Mouse (Mus musculus) layer of hippocampus, adult 11-12 months (tissue): ENCODE data around the gene Sumo3.

Source experiments
- DNase-seq: peaks from one replicate; pipeline ENCODE4 v3.0.0; 2022; ENCODE audit warnings: low spot score

Sumo3 gene

GRCm38 (mm10) chr10:77626036-77626435 is 20.1 kb downstream of the Sumo3 start:
- no peak for DNase-seq

- no peak for DNase-seq
Observed at GRCm38 (mm10) chr10:77626591-77626990, 20.7 kb downstream of the Sumo3 start.

GRCm38 (mm10) chr10:77627497-77627896 is 21.6 kb downstream of the Sumo3 start:
- peak; percentile 90 for DNase-seq

GRCm38 (mm10) chr10:77629163-77629562 is 23.3 kb downstream of the Sumo3 start:
- DNase-seq = no peak

GRCm38 (mm10) chr10:77629970-77630369 is 24.1 kb downstream of the Sumo3 start:
- DNase-seq = no peak

- DNase-seq = no peak
Observed at GRCm38 (mm10) chr10:77634016-77634415, 28.1 kb downstream of the Sumo3 start.

- DNase-seq = no peak
Observed at GRCm38 (mm10) chr10:77634452-77635231, 28.7 kb downstream of the Sumo3 start.

GRCm38 (mm10) chr10:77636234-77636922 is 30.5 kb downstream of the Sumo3 start:
- no peak for DNase-seq

- DNase-seq = no peak
Observed at GRCm38 (mm10) chr10:77638956-77639355, 33.1 kb downstream of the Sumo3 start.

GRCm38 (mm10) chr10:77643160-77643559 is 37.3 kb downstream of the Sumo3 start:
- DNase-seq = no peak

- DNase-seq = no peak
Observed at GRCm38 (mm10) chr10:77645571-77645970, 39.7 kb downstream of the Sumo3 start.

- no peak for DNase-seq
Observed at GRCm38 (mm10) chr10:77647461-77647860, 41.6 kb downstream of the Sumo3 start.

- DNase-seq = no peak
Observed at GRCm38 (mm10) chr10:77647901-77648300, 42.0 kb downstream of the Sumo3 start.

GRCm38 (mm10) chr10:77652046-77652445 is 46.1 kb downstream of the Sumo3 start:
- no peak for DNase-seq

- no peak for DNase-seq
Observed at GRCm38 (mm10) chr10:77658286-77658994, 52.5 kb downstream of the Sumo3 start.

- DNase-seq = no peak
Observed at GRCm38 (mm10) chr10:77663949-77664665, 58.2 kb downstream of the Sumo3 start.

- no peak for DNase-seq
Observed at GRCm38 (mm10) chr10:77666342-77666741, 60.4 kb downstream of the Sumo3 start.

GRCm38 (mm10) chr10:77667402-77667801 is 61.5 kb downstream of the Sumo3 start:
- no peak for DNase-seq
